Mouse (Mus musculus) cerebellum, adult 11 months (tissue): ENCODE measurements around the gene Dag1.
"Not testable (repeated sequence)": the region's sequence is repeated elsewhere in the genome, so short reads cannot be mapped to it uniquely, and the experiment has no call there.

Experiments used
- DNase-seq: peaks from one replicate; pipeline ENCODE4 v3.0.0; 2022

Dag1 gene

GRCm38 (mm10) chr9:108221566-108221965, 42.2 kb downstream of the Dag1 start:
- no peak for DNase-seq

DNA sequence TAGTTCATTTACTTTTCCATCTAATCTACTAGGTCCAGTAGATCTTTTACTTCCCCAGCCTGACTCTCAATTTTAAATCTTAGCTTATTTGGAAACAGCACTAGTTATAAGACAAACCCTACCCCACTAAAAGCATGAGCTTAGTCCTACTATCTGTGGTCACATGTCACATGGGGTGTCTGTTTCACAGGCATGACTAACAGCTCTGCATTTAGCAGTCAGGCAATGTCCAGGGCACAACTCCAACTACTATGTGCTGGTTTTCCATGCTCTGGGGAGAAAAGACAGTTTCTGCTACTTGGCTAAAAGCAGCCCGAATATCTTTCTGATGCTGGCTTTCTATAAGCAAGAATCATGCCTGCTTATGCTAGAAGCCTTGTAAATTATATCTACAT, 43.4 kb downstream of the Dag1 start:
- DNase-seq: no peak

DNA sequence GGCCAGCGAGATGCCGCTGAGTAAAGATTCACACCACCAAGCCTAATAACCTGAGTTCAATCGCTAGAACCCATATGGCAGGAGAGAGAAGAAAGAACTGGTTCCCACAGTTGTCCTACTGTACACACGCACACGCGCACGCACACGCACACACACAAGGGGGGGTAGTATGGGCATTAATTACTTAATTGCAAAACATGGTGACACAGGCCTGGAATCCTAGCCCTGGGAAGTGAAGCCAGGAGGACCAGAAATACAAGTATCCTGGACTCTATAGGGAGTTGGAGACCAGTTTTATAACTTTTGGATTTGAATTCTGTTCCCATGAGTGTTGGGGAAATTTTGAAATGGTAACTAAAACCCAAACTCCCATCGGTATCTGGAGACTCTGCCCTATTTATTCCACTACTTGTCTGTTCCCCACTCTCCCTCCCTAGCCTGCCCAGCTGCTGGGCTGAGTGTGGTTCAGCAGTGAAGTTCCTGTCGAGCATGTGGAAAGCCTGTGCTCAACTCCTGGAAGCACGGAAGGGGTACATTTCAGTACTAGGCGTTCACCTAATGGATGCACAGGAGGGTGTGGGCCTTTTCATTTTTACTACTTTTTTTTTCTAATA, 43.9 kb downstream of the Dag1 start:
- DNase-seq: no peak

DNA sequence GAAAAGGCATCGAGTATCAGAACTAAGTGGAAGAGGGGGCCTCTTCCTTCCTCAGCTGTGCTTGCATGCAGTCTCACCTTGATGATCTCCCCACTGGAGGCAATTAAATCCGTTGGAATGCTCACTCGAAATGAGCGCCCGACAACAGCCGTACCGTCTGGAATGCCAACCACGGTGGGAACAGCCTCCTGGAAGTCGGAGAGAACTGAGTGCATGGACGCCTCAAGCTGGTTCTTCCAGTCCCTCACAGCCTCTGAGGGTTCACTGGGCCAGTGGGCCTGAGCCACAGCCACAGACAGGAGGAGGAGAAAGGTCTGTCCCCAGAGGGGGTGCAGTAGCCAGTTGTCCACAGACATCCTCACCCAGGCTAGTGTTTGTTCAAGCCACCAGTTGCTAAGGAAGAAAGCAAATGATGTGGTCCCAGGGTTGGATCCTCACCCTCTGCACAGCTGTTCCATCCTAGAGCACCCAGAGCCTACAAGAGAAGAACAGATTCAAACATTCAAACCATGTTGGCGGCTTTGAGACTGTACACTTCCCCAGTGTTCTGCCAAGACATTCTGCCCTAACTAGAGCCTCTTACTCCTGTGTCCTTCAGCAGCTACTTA, 45.7 kb downstream of the Dag1 start:
- no peak for DNase-seq

- DNase-seq: no peak
Measured at GRCm38 (mm10) chr9:108217406-108217805, 46.4 kb downstream of the Dag1 start.

GRCm38 (mm10) chr9:108213105-108213504, 50.7 kb downstream of the Dag1 start:
- no peak for DNase-seq

DNA sequence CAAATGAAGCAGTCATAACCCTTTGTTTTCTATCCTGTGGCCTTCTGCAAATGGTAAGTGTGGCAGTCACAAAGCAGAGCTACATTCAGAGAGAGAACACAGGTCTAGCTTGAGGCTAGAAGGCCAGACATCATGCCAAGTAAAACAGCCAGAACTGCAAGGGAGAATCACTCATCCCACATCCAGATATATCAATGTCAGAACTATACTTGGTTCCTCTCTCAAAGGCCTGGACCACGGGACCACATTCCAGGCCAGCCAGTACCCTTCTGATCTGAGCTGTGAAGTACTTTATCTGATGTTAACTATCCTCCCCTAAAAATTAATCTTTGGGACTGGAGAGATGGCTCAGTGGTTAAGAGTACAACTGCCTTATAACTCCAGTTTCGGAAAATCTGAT, 51.3 kb downstream of the Dag1 start:
- DNase-seq: no peak

- no peak for DNase-seq
Measured at GRCm38 (mm10) chr9:108205571-108205901, 58.2 kb downstream of the Dag1 start.

GRCm38 (mm10) chr9:108204884-108205570, 58.7 kb downstream of the Dag1 start:
- DNase-seq: no peak

GRCm38 (mm10) chr9:108203015-108203414, 60.7 kb downstream of the Dag1 start:
- DNase-seq: peak; percentile 72

GRCm38 (mm10) chr9:108202169-108202568, 61.6 kb downstream of the Dag1 start:
- DNase-seq: no peak

GRCm38 (mm10) chr9:108201160-108201559, 62.6 kb downstream of the Dag1 start:
- peak; percentile 93 for DNase-seq

DNA sequence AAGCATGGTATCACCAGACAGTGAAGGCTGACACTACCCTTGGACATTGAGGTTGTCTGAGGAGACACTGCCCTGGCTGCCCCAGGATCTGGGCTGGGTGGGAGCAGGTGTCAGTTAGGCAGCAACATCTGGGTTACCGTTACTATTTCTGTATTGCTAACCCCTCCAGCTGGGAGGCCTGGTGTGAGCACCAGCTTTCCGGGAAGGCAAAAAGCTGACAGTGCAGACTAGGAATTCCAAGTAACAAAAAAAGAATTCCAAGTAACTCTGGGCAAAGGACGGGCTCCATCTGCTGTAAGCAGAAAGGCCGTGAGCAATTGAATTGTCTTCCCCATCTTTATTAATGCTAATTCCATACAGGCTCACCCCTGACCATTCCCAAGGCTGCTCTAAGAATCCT, 65.1 kb downstream of the Dag1 start:
- DNase-seq: no peak

DNA sequence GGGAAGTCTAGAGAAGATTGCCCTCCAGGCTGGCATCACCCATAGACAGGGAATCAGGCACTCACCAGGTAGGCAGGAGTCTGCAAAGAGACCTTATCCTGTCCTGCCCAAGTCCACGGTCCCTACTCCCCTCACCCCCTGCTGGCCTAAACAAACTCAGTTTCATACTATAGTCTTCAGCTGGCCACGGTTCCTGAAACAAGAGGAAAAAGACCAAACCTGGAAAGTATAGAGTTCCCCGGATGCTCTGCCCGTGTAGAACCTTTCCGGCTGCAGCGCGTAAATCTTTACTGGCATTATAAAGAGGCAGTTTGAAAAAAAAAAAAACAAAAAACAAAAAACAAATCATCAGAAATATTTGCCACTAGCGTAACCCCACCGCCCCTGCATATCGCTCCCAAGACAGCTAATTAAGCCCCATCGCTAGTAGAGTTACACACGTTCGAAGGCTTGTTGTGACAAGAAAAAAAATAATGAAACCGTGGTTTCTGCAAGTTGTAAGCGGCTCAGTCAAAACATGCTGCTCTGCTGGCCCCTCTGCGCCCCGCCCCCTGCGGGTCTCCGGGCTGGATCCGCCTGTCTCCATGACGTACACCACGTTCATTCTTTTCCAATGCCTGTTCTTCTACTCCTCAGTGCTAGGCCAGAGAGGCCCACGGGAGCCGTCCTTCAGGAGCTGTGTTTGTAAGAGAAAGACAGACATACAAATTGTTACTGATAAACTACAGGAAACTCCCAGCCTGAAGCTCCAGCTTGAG, 66.7 kb downstream of the Dag1 start:
- DNase-seq: no peak

- DNase-seq: not testable (repeated sequence)
Measured at GRCm38 (mm10) chr9:108196222-108196621, 67.5 kb downstream of the Dag1 start.

- DNase-seq: peak; percentile 92
Measured at GRCm38 (mm10) chr9:108189787-108190679, 73.7 kb downstream of the Dag1 start, which contains the start of gene Bsn. Gene Bsn (minus strand): TSS chr9:108190384.

- DNase-seq: no peak
Measured at GRCm38 (mm10) chr9:108189488-108189786, 74.3 kb downstream of the Dag1 start.

DNA sequence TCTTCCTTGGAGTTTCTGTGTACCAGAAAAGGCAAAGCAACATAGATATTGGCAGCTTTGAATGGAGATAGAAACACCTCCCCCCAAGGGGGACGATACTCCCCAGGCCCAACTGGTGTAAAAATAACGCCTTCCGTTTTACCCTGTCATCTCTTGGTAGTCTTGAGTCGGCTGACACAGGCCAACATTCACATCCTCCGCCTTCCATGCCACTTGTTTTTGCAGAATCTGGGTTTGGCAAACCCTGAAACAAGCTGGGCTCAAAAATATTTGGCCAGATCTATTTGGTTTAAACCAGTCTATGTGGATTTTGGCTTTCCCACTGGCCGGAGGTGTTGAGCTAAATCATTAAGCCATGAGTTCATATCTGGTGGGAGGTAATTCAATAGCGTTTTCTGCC, 74.7 kb downstream of the Dag1 start:
- DNase-seq: no peak

GRCm38 (mm10) chr9:108188511-108188910, 75.2 kb downstream of the Dag1 start:
- no peak for DNase-seq

DNA sequence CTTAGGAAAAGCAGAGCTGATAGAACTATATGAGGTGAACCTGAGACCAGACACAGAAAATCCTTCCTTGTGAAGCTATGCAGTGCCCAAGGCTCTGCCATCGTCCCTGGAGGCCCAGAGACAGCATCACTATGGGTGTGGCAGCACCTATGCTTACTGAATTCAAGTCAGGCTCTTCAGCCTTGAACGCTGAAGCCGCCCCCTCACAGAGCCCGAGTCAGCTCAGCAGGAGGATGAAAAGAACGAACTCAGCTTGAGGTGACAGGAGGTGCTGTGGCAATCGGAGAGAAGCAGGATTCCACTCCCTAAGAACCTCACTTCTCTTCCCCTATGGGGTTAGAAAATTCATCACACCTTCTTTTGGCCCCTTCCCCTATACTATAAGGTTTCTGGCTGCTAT, 76.1 kb downstream of the Dag1 start:
- no peak for DNase-seq

DNA sequence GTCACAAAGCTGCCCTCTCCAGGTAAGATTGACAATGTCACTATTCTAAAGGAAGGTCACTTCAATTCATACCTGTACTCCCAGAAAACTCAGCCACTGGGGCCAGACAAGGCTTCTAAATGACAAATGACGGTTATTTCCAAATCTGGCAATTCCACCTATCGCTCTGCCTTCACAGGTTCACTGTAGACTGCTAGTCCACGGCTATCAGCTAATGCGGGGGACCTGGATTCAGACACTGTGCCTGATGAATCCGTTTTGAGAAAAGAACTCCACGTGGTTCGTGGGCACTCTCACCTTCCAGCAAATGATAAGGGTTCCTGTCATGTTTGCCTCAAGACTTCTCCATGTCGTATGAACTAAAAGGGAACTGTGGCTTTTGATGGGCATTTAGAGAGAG, 78.0 kb downstream of the Dag1 start:
- no peak for DNase-seq

- peak; percentile 51 for DNase-seq
Measured at GRCm38 (mm10) chr9:108183531-108183994, 80.2 kb downstream of the Dag1 start.
